Mouse (Mus musculus) monocyte, adult 2 months (primary cell): ENCODE measurements around the gene Tmem163.

Experiments used
- DNase-seq, 2 experiments: peaks; one replicate each; pipeline ENCODE4 v3.0.0; 2022; ENCODE audit warnings: low spot score in 2 of 2, low read depth in 1 of 2

Tmem163 gene

DNA sequence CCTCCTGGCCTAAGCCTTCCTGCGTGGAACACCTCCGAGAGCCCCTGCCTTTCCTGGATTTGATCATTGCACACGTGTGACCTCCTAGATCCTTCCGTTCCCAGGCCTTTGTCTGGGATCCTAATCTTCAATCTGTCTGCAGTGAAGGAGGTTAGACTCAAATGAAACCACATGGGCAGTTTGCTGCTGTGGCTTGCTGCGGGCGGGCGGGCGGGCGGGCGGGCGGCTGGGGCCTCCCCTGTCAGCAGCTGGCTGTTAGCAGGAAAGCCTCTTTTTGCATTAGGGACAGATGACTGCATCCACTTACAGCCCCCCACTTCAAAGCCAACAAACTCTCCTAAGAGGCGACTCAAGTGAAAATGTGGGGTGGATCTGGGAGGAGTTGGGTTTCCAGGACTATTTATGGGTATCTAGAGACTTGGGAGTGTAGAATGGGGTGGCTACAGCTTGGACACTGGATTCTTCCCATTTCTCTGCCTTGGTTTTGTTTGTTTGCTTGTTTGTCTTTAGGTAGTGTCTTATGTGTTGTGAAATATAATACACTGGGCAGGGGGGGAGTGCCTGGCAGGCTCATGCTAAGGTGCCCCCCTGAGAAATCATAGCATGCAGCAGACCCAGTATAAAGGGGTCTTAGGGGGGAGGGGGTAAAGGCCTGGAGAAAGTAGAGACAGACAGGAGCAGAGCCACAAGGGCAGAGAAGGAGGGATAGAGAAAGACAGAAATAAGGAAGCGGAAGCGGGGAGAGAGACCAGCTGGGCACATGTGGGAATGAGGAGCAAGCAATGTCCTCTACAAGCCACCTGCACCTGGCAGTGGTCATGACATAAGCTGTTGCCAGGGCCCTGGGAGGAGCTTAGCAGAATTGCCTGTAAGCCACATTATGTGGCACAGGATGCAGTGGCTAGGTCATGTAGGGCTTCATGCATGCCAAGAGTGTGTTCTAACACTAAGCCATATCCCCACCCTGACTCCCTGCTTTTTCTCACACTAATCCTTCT, 236.2 kb downstream of the Tmem163 start:
- no peak for DNase-seq

DNA sequence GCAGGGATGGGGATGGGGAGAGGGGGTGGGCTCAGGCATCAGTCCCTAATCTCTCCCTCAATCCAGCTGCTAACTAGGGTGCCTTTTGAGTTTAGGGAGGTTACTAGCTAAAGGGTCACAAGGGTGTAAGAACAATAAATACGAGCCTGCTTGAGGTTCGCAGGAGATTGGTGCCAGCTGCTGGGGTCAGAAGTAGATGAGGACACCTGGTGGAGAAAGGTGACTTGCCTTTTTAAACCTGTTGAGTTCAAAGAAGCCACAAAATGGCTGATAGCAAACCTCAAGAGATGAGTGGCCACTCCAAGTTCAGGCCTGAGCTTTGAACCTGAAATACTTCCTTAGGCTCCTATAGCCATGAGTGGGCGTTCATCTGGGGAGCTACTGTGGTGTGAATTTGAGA, 237.6 kb downstream of the Tmem163 start:
- no peak for DNase-seq

GRCm38 (mm10) chr1:127441007-127441406, 238.3 kb downstream of the Tmem163 start:
- no peak for DNase-seq

DNA sequence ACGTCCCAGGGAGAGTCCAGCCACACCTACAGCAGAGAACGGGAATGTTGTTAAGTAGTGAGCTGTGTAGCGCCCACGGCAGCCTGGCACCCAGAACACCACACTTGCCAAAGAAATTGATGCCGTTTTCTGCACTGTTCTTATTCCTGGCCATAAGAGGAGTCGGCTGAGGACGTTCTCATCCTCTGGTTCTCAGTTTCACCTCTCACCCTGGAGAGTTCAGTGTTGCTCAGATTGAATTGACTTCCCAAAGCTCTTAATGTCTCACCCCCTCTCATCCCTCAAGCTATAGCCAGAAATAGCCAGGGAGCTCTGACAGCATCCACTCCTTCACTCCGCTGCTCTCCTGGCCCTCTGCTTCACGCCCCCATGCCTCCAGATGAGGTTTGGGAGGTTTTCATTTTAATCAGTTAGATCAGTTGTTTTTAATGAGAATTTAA, 239.9 kb downstream of the Tmem163 start:
- DNase-seq, result no peak

DNA sequence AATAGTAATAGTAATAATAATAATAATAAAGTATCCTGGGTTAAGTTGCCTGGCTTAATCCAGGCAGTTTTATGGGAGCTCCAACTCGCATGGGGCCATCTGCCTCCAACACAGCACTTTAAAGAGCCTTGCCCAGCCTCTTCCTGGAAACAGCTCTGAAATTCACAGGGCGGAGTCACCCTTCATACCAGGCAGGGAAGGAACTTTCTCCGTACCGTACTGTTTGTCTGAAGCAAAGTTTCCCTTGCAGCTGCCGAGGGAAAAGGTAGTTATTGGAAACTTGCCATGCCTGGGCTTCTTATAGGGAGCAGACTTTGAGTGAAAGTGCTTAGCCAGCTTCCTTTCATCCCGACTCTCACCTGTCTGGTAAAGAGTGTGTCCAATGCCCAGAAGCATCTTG, 242.3 kb downstream of the Tmem163 start:
- no peak for DNase-seq
